ENCODE assay signal across 10 mouse cellular contexts in the genomic region with DNA sequence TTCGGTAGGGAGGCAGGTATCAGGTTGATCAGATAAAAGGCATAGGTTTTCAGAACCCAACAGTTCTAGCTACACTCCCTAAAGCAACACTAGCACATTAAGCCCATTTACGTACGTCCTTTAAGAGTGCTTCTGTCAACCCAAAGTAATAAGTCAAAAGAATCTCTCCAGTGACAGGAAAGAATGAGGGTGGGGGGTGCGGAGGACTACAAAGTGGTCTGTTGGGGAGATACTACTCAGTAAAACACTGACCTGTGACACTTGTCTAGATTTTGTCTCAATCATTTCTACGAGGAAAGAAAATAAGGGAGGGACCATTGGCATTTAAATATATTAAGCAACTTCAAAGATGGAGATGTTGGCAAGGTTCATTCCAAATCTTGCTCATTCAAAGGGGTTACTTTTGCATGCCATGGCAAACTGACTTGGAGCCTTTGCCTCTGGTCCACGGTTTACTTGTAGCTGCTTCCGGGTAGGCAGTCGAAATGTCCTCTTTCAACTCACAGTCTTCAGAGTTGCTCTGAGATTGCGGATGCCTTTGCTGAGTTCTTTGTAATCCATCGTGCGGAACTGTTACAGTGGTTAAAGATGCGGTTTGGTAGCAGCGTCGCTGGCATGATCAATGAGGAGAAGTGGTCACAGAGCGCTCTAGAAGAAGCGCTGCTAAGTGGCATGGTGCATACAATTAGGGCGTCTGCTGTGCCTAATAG. TPM values are rescaled to one million over a fixed set of nuclear protein-coding genes. Genes with fewer than 3 reads are reported as not detected.
DNase-seq lines count a peak whose midpoint lies in the region; ATAC-seq and TF ChIP-seq lines count a peak whose summit lies in the region.
"Had no signal": no experiment of that assay in that cellular context is flagged by ENCODE, and none has a peak within 500 bp of the region (broad histone marks: within the 10 kb centered on the region; RNA-seq: fewer than 3 reads in every experiment).

No protein-coding gene starts in this region.

- DNase-seq in kidney, postnatal 0 days (ENCODE audit: low spot score): peak; percentile 5
- DNase-seq in kidney, adult 11 months: no peak
- peak; percentile 54 for DNase-seq in intestine, embryonic 14.5 days (ENCODE audit: low spot score)
- DNase-seq in ovary, adult 18-20 months (ENCODE audit: low spot score): no peak
- no peak for DNase-seq in adrenal gland, postnatal 14 days
- DNase-seq: heart, adult 11 months had no signal

- H3K9ac ChIP-seq in kidney, postnatal 0 days (ENCODE audit: low read depth, low read length): no peak overlapping the region
- H3K9ac ChIP-seq in embryonic facial prominence, embryonic 12.5 days: no peak overlapping the region
- no peak overlapping the region for H3K9ac ChIP-seq in intestine, embryonic 14.5 days (ENCODE audit: low read length)

- no peaks in the 10 kb centered on the region for H3K36me3 ChIP-seq in kidney, postnatal 0 days (ENCODE audit: insufficient read depth, low read length)
- no peaks in the 10 kb centered on the region for H3K36me3 ChIP-seq in embryonic facial prominence, embryonic 12.5 days
- H3K36me3 ChIP-seq in intestine, embryonic 14.5 days (ENCODE audit: control insufficient read depth, insufficient read depth, low read length): no peaks in the 10 kb centered on the region

- ATAC-seq in kidney, postnatal 0 days (replicated peaks; ENCODE audit: low FRiP score, low read depth): no peak
- no peak for ATAC-seq in embryonic facial prominence, embryonic 12.5 days (ENCODE audit: insufficient number of reproducible peaks, insufficient read depth, low FRiP score, low TSS enrichment)
- no peak for ATAC-seq in intestine, embryonic 14.5 days (replicated peaks; ENCODE audit: low FRiP score, low TSS enrichment, low read depth)
- no peak for ATAC-seq in megakaryocyte progenitor cell, adult 5-6 weeks (replicated peaks; ENCODE audit: poor library complexity)

- H3K4me1 ChIP-seq in kidney, postnatal 0 days (replicated peaks; ENCODE audit: insufficient read depth, low read length): peaks cover 7% of the 10 kb centered on the region; the same call in 1 of the 2 replicates
- peaks cover 7% of the 10 kb centered on the region; the same call in 1 of the 2 replicates for H3K4me1 ChIP-seq in embryonic facial prominence, embryonic 12.5 days
- peaks cover 5% of the 10 kb centered on the region; the same call in 1 of the 2 replicates for H3K4me1 ChIP-seq in intestine, embryonic 14.5 days (replicated peaks; ENCODE audit: control insufficient read depth, insufficient read depth, low read length)
- H3K4me1 ChIP-seq in olfactory bulb, adult 2 months (ENCODE audit: control insufficient read depth, insufficient read depth, low read length): peaks cover 24% of the 10 kb centered on the region

- H3K4me2 ChIP-seq in kidney, postnatal 0 days (ENCODE audit: low read length): peak overlapping the region; percentile 99; the same call in 1 of the 2 replicates
- H3K4me2 ChIP-seq in embryonic facial prominence, embryonic 12.5 days (replicated peaks): peak overlapping the region; percentile 87
- peak overlapping the region; percentile 93 for H3K4me2 ChIP-seq in intestine, embryonic 14.5 days (ENCODE audit: low read length)

- no peaks in the 10 kb centered on the region for H3K9me3 ChIP-seq in kidney, postnatal 0 days (replicated peaks; ENCODE audit: low read length)
- no peaks in the 10 kb centered on the region for H3K9me3 ChIP-seq in embryonic facial prominence, embryonic 12.5 days
- H3K9me3 ChIP-seq in intestine, embryonic 14.5 days (ENCODE audit: control insufficient read depth, low read length): no peaks in the 10 kb centered on the region

- no peak overlapping the region for H3K27ac ChIP-seq in kidney, postnatal 0 days
- H3K27ac ChIP-seq in embryonic facial prominence, embryonic 12.5 days: no peak overlapping the region
- no peak overlapping the region for H3K27ac ChIP-seq in intestine, embryonic 14.5 days (ENCODE audit: low read depth)
- no peak overlapping the region for H3K27ac ChIP-seq in olfactory bulb, adult 2 months (ENCODE audit: insufficient read depth, low read depth, low read length)
- H3K27ac ChIP-seq: macrophage had no signal

- WGBS in kidney, postnatal 0 days: 3% methylated on average over 17 of the region's 17 CpGs
- 5% methylated on average over 17 of the region's 17 CpGs for WGBS in embryonic facial prominence, embryonic 12.5 days
- WGBS in intestine, embryonic 14.5 days: 7% methylated on average over 17 of the region's 17 CpGs
- WGBS in olfactory bulb, adult 2 months: 6% methylated on average over 17 of the region's 17 CpGs

- TF ChIP-seq POLR2A in olfactory bulb, adult 2 months (IDR thresholded peaks at IDR 0.05; ENCODE audit: insufficient read depth, low read depth, low read length): no peak

- H3K27me3 ChIP-seq in kidney, postnatal 0 days (ENCODE audit: insufficient read depth, low read length): peaks cover 39% of the 10 kb centered on the region
- H3K27me3 ChIP-seq in embryonic facial prominence, embryonic 12.5 days: peaks cover 25% of the 10 kb centered on the region
- peaks cover 41% of the 10 kb centered on the region for H3K27me3 ChIP-seq in intestine, embryonic 14.5 days (replicated peaks; ENCODE audit: control insufficient read depth, insufficient read depth, low read length)

- H3K4me3 ChIP-seq in kidney, postnatal 0 days (replicated peaks; ENCODE audit: low read depth, low read length): no peak overlapping the region
- H3K4me3 ChIP-seq in embryonic facial prominence, embryonic 12.5 days: peak overlapping the region; percentile 63
- peak overlapping the region; percentile 61 for H3K4me3 ChIP-seq in intestine, embryonic 14.5 days (ENCODE audit: low read depth, low read length)
- H3K4me3 ChIP-seq in olfactory bulb, adult 2 months (ENCODE audit: insufficient read depth, low read depth, low read length): peak overlapping the region; percentile 88

- TF ChIP-seq CTCF in kidney, postnatal 0 days (IDR thresholded peaks at IDR 0.05; ENCODE audit: low read depth): no peak
- TF ChIP-seq CTCF in olfactory bulb, adult 2 months (IDR thresholded peaks at IDR 0.05; ENCODE audit: insufficient read depth, low read depth, low read length): no peak

RNA-seq across cellular contexts. Expression of gene Slitrk5, which starts 2.6 kb away (rescaled TPM):
- 0.06 and 0.08 TPM in 2 replicates for polyA plus RNA-seq in kidney, postnatal 0 days (2015; fragmentation: Nextera tagmentation; extraction: Ambion mirVana)
- 11.9 and 12.2 TPM in 2 replicates for polyA plus RNA-seq in embryonic facial prominence, embryonic 12.5 days (2016; fragmentation: Nextera tagmentation; extraction: Ambion mirVana)
- polyA plus RNA-seq in intestine, embryonic 14.5 days (2014; fragmentation: Nextera tagmentation; extraction: Ambion mirVana): 5.0 and 6.1 TPM in 2 replicates
- polyA plus RNA-seq in olfactory bulb, adult 2 months (2012; ENCODE audit: insufficient read depth, insufficient read length, low replicate concordance, missing spikeins): not detected in 2 replicates
- not detected in 2 replicates for total RNA-seq in megakaryocyte progenitor cell, adult 5-6 weeks (2015)
- not detected in 2 replicates for total RNA-seq in megakaryocyte progenitor cell, adult 5-6 weeks (2017)
- 0.37 and 0.83 TPM in 2 replicates for total RNA-seq in adrenal gland, postnatal 14 days (2021)
- polyA plus RNA-seq: macrophage had no signal

Comparison
In these comparisons a context has a peak if more than half of its experiments do, and no peak if none do; other contexts are left out.
1. DNase-seq: peak in kidney, postnatal 0 days (single experiment) and intestine, embryonic 14.5 days (single experiment); none in kidney, adult 11 months (single experiment), ovary, adult 18-20 months (single experiment) and adrenal gland, postnatal 14 days (single experiment).
2. Peak in every context shown above with its lines, with median percentiles within 50 percentile points of each other: H3K4me2 ChIP-seq.